Mouse (Mus musculus): Measurements from ENCODE around the gene Plcg1.

Gene Plcg1

DNA sequence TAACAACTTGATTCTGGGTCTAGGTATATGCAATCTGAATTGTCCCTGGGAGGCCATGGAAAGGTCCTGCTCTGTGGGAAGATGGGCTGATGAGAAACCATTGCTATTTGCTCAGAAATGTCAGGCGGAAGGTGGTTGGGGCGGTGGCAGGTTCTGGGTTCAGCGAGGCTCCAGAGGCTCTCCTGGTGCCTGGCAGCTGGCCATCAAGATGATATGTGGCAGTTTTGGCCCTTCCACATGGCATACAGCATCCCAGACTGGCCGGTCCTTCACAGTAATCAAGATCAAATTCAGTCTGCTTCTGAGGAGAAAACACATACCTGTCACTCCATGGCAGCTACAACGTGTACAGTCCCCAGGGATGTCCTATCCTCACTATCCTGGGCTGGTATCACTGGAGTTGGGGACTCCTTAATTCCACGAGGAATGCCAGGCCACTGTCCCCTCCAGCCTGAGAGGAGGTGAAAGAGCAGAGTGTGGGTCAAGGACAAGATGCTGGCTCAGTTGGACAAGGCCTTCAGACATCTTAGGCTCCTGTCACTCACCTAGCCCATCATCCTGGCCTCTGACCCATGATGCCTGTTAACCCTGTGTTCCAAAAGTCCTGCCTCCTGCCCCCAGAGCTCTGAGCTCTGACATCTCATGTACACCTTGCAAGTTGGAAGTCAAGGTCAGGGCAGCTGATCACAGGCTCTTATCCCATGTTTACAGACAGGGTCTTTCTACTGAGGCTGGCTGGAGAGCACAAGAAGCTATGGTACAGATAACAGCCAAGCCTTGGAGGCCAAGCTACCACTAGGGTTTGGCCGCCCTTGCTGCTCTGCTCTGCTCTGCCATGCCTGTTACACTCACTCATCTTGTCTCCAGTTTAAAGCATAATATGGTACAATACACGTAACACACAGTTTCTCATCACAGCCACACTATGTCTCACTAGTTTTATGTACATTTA, 40.5 kb downstream of the Plcg1 start:
- peak; percentile 47 for DNase-seq

DNA sequence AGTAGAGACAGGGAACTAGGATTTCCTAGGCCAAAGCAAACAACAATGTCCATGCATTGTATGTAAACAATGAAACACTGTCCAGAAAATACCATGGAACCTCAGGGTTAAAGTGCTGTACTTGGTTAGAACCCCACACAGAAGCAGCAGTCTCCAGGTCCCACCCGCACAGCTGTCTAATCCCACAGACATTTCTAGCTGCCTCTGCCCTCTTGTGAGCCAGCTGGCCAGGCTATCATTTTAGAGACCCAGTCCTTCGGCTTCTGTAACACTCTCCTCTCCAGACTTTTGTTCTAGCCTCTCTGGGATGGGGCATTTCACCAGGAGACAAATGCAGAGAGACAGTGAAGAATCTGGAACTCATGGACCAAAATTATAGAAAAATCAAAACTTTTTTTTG, 46.9 kb downstream of the Plcg1 start:
- no peak for DNase-seq

DNA sequence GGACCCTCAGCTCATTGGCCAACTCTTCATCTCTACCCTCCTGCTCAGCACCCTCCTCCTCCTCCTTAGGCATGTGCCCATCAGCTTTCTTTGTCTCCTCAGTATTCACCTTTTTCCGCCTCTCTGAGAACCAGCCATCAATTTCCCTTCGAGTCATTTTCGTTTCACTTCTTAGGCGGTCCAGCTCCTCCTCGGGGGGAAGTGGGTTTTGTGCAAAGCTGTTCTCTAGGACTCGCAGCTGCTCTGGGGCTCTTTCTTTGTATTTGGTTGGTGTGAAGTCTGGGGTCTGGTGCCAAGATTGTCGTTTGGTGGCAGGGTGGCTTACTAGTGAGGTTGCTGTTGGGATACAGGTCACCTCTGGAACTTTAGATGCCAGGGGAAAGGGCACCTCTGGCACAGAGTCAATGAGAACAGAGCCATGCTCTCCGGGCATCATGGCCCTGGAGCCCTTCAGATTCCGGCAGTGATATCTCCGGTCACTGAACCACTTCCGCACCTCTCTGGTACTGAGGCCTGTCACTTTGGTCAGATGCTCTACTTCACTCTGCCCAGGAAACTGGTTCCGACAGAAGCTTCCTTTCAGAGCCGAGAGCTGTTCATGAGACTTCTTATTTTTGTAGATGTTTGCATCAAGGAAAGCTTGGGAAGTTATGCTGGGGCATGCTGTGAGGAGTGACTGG, 49.2 kb downstream of the Plcg1 start:
- DNase-seq: no peak

DNA sequence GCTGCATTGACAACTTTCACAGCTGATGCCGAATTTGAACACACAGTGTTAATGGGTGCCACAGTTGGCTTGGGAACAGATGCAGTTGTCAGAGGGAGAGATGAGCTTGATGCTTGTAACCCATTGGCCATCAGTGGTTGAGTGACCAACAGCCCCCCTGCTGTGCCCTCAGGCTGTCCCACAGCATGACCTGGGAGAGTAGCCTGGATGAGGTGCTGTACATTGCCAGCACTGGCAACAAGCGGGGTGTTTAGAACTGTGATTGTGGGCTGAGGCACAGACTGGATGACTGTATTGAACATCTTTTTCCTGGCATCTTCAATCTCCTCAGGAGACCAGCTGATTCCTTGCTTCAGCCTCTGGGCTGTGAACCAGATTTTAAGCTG, 49.7 kb downstream of the Plcg1 start:
- DNase-seq: peak; percentile 67

DNA sequence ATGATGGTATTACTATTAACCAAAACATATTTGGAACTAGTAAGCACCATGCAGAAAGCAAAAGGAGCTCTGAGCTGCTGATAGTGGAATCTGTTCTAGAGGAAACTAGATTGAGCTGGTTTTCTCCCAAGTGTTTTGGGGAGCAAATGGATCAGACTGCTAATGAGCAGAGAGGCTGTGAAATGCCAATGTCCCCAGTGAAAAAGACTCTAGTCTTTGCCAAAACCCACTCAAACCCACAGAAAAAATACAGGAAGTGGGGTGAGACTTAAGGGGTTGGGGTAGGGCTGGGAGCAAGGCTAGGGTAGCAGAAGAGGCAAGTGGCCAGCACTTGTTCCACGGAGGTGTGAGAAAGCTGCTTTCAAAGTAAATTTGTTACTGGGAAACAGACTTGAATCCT, 55.2 kb downstream of the Plcg1 start:
- DNase-seq: no peak

DNA sequence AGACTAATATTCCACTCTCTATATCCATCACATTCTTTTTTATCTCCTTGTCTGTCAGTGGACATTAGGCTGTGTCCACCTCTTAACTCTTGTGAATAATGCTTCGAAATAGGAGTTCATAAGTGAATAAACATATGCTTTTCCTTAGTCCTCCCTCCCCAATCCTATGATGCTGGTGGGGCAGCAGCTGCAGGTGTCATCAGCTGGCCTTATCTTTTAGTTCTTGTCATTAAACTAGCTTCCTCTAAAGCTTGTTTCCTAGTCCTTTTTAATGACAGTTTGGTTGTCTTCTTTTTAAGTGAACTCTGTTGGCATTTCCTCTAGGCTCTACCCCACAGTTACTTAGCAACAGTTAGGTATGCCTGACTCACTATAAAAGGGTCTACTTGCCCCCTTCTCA, 57.9 kb downstream of the Plcg1 start:
- DNase-seq: no peak

DNA sequence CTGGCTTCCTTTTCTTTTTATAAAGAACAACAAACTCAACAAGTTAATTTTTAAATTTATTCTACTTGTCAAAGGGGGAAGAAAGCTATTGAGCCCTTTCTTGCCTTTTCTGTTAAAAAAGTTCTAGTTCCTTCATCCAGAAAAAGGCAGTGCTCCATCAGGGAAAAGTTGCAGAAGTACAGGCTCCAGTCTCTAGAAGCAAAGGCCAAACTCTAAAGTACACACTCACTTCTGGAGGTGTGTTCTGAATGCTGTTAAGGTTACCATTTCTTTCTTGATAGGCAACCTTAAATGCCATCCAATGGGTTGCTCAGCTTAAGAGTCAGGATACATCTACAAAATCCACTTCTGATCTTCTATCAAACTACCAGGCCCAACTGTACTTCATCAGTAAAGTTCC, 58.6 kb downstream of the Plcg1 start:
- DNase-seq: no peak

DNA sequence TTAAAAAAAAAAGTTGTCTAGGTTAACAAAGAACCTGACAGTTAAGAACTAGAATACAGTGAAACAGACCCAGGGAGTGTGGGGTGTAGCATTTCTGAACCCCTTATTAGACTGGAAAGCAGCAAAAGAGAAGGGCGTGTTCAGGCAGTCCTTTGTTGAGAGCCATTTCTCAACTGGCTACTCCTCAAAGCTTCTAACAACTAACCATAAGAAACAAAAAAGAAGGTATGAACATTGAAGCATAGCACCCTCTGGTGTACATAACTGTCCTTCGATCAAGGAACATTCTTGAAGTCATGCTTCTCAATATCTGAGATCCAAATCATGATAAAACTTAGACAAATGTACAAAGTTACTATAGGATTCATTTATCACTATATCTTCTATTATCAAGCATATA, 62.0 kb downstream of the Plcg1 start:
- no peak for DNase-seq

DNA sequence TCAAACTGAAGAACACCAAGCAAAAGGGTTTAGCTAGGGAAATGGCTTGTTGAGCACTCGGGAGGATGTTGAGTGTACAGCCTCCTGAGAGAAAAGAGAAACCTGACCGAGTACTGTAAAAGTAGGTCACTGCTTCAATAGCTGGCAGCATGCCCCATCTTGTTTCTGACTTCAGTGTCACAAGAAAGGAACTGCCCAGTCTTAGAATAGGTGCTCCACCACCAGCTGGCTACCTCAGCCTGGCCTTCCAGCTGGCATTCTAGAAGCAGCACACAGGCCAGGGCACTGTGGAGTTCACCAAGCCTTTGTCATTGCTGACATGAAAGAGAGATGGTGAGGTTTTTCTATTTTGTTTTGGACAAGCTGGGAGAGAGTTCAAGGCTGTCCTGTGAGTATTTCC, 65.9 kb downstream of the Plcg1 start:
- DNase-seq: peak; percentile 83

DNA sequence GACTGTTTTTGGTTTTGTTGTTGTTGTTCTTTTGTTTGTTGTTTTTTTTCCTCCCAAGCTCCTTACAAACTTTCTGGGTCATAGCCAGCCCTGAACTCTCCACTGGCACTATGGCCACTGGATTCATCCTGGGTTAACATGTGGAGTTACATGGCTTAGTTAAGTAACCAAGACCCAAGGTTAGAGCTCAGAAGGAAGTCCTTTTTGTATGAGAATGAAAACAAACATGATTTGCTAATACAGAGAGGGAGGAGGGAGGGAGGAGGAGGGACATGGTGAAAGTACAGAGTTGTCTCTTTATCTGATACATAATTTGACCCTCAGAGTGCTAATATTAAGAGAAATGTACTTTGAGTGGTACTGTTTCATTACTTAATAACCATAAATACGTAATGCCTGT, 67.1 kb downstream of the Plcg1 start:
- no peak for DNase-seq

DNA sequence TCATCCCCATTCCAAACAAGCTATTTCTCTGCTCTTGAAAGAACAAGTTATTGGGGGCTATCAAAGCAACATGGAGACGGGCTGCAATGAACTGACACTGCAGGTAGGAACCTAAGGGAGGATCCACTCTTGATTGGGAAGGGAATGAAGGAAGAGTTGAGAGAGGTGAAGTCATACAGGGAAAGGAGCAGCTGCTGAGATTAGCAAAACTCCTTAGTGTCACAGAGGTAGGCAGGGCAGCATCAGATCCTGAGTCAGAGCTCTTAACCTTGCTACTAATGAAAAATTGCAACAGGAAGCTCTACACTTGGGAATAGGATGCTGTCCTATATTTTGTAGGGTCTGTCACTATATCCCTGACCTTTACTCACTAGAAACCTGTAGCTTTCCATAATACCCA, 69.9 kb downstream of the Plcg1 start:
- DNase-seq: no peak

DNA sequence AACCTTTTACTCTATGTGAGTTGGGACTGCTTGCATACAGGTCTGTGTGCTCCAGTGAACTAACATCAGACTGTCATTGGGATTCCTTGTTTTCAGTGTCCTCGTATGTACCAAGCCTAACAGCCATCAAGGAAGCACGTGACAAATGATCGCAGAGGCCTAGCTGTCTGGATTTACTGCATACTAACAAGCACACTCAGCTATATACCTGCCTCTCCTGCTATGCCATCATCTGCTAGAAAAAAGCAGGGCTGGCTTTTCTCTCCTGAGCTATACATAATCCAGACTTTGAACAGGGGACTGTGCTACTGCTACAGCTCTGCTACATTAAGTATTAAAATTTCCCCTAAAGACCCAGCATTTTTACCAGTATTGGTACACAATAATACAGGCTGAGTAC, 71.2 kb downstream of the Plcg1 start:
- no peak for DNase-seq

DNA sequence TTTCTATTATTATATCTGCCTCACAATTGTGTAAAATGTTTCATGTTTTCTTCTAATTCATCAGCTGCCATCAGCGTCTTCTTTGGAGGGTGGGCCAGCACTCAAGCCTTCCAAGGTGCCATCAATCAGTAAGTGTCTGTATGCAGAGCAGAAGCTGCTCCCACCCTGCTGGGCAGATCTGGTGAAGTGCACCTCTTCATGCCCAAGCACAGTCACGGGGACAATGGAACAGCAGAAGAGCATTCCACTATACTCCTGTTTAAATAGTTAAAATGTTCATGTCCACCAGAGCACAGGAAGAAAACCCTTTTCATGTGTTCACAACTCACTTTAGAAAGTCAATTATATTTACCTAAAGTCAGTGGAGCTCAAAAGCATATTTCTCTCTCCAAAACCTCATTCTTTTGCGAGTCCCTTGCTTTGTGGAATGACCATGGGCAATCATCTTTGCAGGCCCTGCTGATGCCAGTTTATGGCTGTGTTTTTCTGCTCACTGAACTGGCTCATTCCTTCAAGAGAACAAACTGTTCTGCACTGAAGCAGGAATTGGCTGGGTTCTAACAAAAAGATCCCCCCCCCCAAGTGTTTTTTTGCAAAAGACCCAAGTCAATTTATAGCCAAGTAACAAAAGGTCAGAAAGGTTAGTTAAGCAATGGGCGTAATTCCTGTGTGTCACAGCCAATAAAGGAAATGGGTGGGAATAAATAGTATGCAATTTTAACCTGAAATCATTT, 73.9 kb downstream of the Plcg1 start:
- DNase-seq: no peak

DNA sequence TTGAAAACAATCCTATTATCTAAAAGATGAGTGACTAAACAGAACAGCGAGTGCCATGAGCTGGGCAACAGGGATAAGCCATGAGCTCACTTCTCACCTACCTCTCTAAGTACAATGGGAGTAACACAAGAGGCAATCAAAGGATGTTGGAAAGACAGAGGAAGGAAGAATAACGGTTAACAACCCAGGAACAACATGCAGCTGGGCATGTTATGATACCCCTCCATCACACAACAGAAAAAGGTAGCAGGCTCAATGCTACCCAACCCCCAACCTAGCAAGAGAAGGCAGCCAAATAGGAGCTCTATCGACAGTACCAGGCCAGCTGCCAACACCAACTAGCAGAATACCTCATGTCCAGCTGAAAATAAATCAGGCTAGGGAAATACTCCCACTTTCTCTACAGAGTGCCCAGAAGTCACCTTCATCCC, 75.0 kb downstream of the Plcg1 start:
- peak; percentile 42 for DNase-seq

DNA sequence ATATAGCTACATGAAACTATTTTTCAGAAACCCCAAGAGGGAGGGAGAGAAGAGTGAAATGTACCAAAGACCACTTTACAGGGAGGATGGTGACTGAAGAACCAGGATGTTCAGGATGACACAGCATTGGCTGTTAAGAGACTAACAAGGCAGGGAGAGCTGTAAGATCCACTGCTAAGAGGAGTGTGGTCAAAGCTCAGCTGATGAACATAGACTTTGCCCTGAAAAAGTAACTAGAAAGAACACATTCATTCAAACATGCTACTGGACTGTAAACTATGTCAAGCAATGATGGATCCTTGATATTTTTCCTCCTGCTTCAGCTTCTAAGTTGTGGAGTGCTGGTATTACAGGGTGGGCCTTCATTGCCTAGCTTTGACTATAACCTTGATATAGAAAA, 79.3 kb downstream of the Plcg1 start:
- DNase-seq: no peak

DNA sequence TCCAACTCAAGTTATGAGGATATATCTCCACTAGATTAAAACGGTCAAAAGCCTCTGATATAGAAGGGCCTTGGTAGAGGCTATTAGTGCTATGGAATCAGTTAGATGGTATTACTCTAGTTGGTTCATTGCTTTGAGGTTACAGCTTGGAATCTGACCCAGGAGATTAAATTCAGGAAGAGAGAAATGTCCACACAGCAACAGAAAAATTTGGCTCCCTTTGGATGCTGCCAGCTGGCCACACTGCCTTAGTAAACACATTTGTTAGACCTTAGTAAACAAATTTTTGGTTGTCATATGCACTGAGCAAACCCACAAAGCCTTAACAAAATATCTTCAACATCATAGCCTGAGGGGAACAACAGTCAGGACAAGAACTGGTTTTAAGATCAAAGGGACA, 79.7 kb downstream of the Plcg1 start:
- no peak for DNase-seq
